Mouse (Mus musculus) testis, adult 2 months (tissue): Measurements from ENCODE around the gene Olfr1497.

Experiments used
- CTCF ChIP-seq: fragments of 200-500 bp; IDR thresholded peaks from 2 replicates; pipeline ENCODE4 v1.5.1; 2012; ENCODE audit warnings: low read depth, mild to moderate bottlenecking, inconsistent platforms, low read length, moderate library complexity; ENCODE audit not compliant: control insufficient read depth, insufficient read depth, insufficient replicate concordance
- POLR2A ChIP-seq: fragments of 200-500 bp; IDR thresholded peaks from 2 replicates; pipeline ENCODE4 v1.6.1; 2012; ENCODE audit warnings: low read depth, mild to moderate bottlenecking, inconsistent platforms, low read length, moderate library complexity; ENCODE audit not compliant: control insufficient read depth

- TF ChIP-seq CTCF (no peak), POLR2A (no peak)
Observed at GRCm38 (mm10) chr19:13830388-13830787, 32.4 kb upstream of the Olfr1497 start, which contains the start of gene Olfr1500.
